Mouse (Mus musculus) common myeloid progenitor, adult 5-6 weeks (primary cell): ENCODE measurements around the gene Myof. TPM values are rescaled to one million over a fixed set of nuclear protein-coding genes. Genes with fewer than 3 reads are reported as not detected.

Source experiments
- ATAC-seq: replicated peaks from 2 replicates; pipeline ENCODE4 v1.8.0; 2016; ENCODE audit warnings: low read depth, mild to moderate bottlenecking, moderate TSS enrichment, inconsistent platforms; ENCODE audit not compliant: poor library complexity, severe bottlenecking
- total RNA-seq: library from RNA; stranded (forward); fragments of 200-1000, 187-1606 nt; gene quantifications from 2 replicates; pipeline ENCODE4 v1.2.3, GENCODE M21; 2017

Myof gene
- total RNA-seq, 1 experiment from 2014 or later = 4.0 TPM

GRCm38 (mm10) chr19:38011379-38011778, 32.0 kb downstream of the Myof start:
- no peak for ATAC-seq

GRCm38 (mm10) chr19:38004809-38005380, 38.5 kb downstream of the Myof start:
- ATAC-seq = no peak

GRCm38 (mm10) chr19:38003671-38004521, 39.5 kb downstream of the Myof start:
- ATAC-seq = no peak

GRCm38 (mm10) chr19:38002816-38003215, 40.6 kb downstream of the Myof start:
- no peak for ATAC-seq

- ATAC-seq = no peak
Measured at GRCm38 (mm10) chr19:38000990-38001389, 42.4 kb downstream of the Myof start.

GRCm38 (mm10) chr19:37999941-38000340, 43.4 kb downstream of the Myof start:
- no peak for ATAC-seq

GRCm38 (mm10) chr19:37994301-37994700, 49.1 kb downstream of the Myof start:
- ATAC-seq = no peak

GRCm38 (mm10) chr19:37992184-37992554, 51.2 kb downstream of the Myof start:
- ATAC-seq = no peak

- no peak for ATAC-seq
Measured at GRCm38 (mm10) chr19:37991399-37992183, 51.8 kb downstream of the Myof start.

- ATAC-seq = no peak
Measured at GRCm38 (mm10) chr19:37989971-37990370, 53.4 kb downstream of the Myof start.

- no peak for ATAC-seq
Measured at GRCm38 (mm10) chr19:37988156-37988555, 55.2 kb downstream of the Myof start.

GRCm38 (mm10) chr19:37985730-37986129, 57.6 kb downstream of the Myof start:
- ATAC-seq = no peak

- ATAC-seq = no peak
Measured at GRCm38 (mm10) chr19:37975951-37976350, 67.4 kb downstream of the Myof start.

GRCm38 (mm10) chr19:37970571-37970970, 72.8 kb downstream of the Myof start:
- no peak for ATAC-seq

- peak; percentile 58 for ATAC-seq
Measured at GRCm38 (mm10) chr19:37970004-37970403, 73.4 kb downstream of the Myof start.

- no peak for ATAC-seq
Measured at GRCm38 (mm10) chr19:37965828-37966227, 77.5 kb downstream of the Myof start.

- ATAC-seq = peak; percentile 91
Measured at GRCm38 (mm10) chr19:37963421-37963820, 80.0 kb downstream of the Myof start.

- ATAC-seq = no peak
Measured at GRCm38 (mm10) chr19:37960791-37961190, 82.6 kb downstream of the Myof start.

- ATAC-seq = no peak
Measured at GRCm38 (mm10) chr19:37959543-37960215, 83.7 kb downstream of the Myof start.

GRCm38 (mm10) chr19:37959076-37959475, 84.3 kb downstream of the Myof start:
- no peak for ATAC-seq
